Mouse (Mus musculus) limb, embryonic 12.5 days (tissue): ENCODE measurements around the gene Cacna1e. TPM values are rescaled to one million over a fixed set of nuclear protein-coding genes. Genes with fewer than 3 reads are reported as not detected.

Experiments
- ATAC-seq: fragments of 200-750 bp; cut with Nextera tagmentation; 2 replicates; pipeline ENCODE4 v1.8.0; 2017; ENCODE audit warnings: low read depth, moderate TSS enrichment; ENCODE audit not compliant: insufficient number of reproducible peaks, insufficient read depth, low FRiP score, low TSS enrichment
- H3K27ac ChIP-seq: fragments of 300-500 bp; sonication (generic); 2 replicates; pipeline ENCODE4 v1.5.1; 2016; ENCODE audit warnings: mild to moderate bottlenecking, moderate library complexity
- H3K27me3 ChIP-seq: fragments of 300-500 bp; sonication (generic); 2 replicates; pipeline ENCODE4 v1.6.1; 2016; ENCODE audit warnings: mild to moderate bottlenecking, moderate library complexity
- H3K36me3 ChIP-seq: fragments of 300-500 bp; sonication (generic); 2 replicates; pipeline ENCODE4 v1.6.1; 2016; ENCODE audit warnings: mild to moderate bottlenecking, moderate library complexity
- H3K4me1 ChIP-seq: fragments of 300-500 bp; sonication (generic); replicated peaks from 2 replicates; pipeline ENCODE4 v1.6.1; 2016
- H3K4me2 ChIP-seq: fragments of 300-500 bp; sonication (generic); 2 replicates; pipeline ENCODE4 v1.6.1; 2016; ENCODE audit warnings: mild to moderate bottlenecking, moderate library complexity
- H3K4me3 ChIP-seq: fragments of 300-500 bp; sonication (generic); replicated peaks from 2 replicates; pipeline ENCODE4 v1.5.1; 2016; ENCODE audit warnings: mild to moderate bottlenecking
- H3K9ac ChIP-seq: fragments of 300-500 bp; sonication (generic); replicated peaks from 2 replicates; pipeline ENCODE4 v1.6.1; 2016; ENCODE audit warnings: mild to moderate bottlenecking, moderate library complexity
- H3K9me3 ChIP-seq: fragments of 300-500 bp; sonication (generic); 2 replicates; pipeline ENCODE4 v1.6.1; 2016; ENCODE audit warnings: mild to moderate bottlenecking, moderate library complexity
- WGBS: fragments of 180-500 bp; shearing (Covaris S2); methylation state at CpG from one replicate; pipeline ENCODE4 v1.1.7; 2016; 5-methylcytosine and 5-hydroxymethylcytosine counted together
- polyA plus RNA-seq: library from polyadenylated mRNA; unstranded; fragments of >200 nt; fragmentation: Nextera tagmentation; extraction: Ambion mirVana; gene quantifications from 2 replicates; pipeline ENCODE4 v1.2.1, GENCODE M21; 2016

Gene Cacna1e
- polyA plus RNA-seq, 1 experiment from 2014 or later: 1.2 TPM

DNA sequence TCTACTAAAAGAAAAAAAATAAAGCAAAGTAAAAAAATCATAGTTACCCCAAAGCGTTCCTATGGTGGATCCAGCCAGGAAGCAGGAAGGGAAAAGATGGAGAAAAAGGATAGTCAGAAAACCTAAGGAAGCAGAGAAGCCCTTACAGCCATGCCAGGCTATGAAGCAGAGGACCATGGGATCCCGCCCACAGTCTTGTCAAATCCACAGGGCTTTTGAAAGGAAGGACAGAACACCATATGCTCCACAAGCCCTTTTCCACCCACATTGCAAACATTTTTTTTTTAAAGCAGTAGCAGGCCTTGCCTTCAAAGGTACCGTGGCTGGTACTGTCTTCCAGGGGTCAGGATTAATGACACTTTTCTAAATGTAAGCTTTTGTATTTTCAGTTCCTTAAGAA lies 433.5 kb downstream of the Cacna1e start:
- no peak for ATAC-seq
- H3K4me1 ChIP-seq: no peaks in the 10 kb centered on the region
- no peaks in the 10 kb centered on the region for H3K36me3 ChIP-seq
- H3K4me3 ChIP-seq: no peak overlapping the region
- WGBS: 81% methylated on average over 3 of the region's 3 CpGs
- H3K27me3 ChIP-seq: no peaks in the 10 kb centered on the region
- H3K27ac ChIP-seq: no peak overlapping the region
- no peak overlapping the region for H3K4me2 ChIP-seq
- no peaks in the 10 kb centered on the region for H3K9me3 ChIP-seq
- no peak overlapping the region for H3K9ac ChIP-seq

DNA sequence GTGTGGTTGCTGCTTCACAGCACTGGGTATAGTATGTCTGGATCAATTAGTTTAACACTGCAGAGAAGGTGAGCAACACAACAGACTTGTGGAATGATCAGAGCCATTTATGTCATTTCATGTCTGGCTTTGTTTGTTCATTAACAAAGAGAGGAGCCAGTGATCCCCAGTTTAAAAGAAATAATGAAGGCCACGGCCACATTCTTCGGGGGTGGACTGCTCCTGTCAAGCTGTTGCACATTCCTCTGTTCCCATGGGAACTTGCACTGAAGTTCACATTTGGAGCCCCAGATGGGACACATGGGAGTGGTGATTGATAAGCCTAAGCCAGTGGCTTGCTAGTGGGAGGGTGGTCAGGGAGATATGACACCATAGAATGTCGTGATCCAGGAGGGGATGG lies 437.8 kb downstream of the Cacna1e start:
- no peak for ATAC-seq
- H3K27me3 ChIP-seq: no peaks in the 10 kb centered on the region
- WGBS: 58% methylated on average over 3 of the region's 3 CpGs

DNA sequence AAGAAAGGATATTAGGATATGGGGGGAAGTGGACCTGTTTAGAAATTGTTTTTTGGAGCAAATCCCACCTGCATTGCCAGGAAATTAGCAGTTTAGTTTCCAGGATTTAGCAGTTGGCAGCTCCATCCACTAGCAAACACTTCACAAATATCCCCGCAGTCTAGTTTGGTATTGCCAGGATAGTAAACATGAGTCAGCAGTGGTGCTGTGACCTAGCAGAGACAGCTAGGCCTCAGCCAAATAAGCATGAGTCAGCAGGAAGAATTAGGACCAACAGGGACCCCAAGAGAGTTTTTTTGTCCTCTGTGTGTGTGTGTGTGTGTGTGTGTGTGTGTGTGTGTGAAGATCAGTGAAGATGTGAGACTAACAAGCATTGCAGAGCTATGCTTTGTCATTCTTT lies 450.8 kb downstream of the Cacna1e start:
- no peak for ATAC-seq
- Histone ChIP-seq H3K9me3 (no peaks in the 10 kb centered on the region), H3K27ac (no peak overlapping the region), H3K9ac (no peak overlapping the region), H3K4me1 (no peaks in the 10 kb centered on the region), H3K4me3 (no peak overlapping the region), H3K36me3 (no peaks in the 10 kb centered on the region), H3K4me2 (no peak overlapping the region), H3K27me3 (no peaks in the 10 kb centered on the region)
- WGBS: 97% methylated on average over 1 of the region's 1 CpGs

More for the DNA sequence above, 437.8 kb downstream of the Cacna1e start:
- Histone ChIP-seq H3K4me3 (no peak overlapping the region), H3K9me3 (no peaks in the 10 kb centered on the region), H3K36me3 (no peaks in the 10 kb centered on the region), H3K27ac (no peak overlapping the region), H3K4me2 (no peak overlapping the region), H3K4me1 (no peaks in the 10 kb centered on the region), H3K9ac (no peak overlapping the region)

DNA sequence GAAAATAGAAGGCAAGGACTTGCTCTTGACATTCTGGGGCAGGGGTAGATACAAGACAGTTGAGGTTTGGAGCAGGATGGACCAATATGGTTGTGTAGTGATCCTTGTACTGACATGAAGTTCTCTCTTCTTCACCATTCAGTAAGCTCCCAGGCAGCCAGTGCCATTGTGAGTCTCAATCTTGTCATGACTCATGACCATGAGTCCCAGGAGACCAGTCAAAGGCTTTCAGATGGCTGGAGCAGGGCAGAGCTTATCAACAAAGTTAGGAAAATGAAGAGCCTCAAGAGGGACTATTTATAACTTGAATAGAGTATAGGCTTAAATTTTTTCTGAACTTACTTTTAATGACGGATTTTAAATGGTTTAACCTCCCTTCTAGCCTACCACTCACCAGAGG lies 451.2 kb downstream of the Cacna1e start:
- Histone ChIP-seq H3K9me3 (no peaks in the 10 kb centered on the region), H3K27me3 (no peaks in the 10 kb centered on the region), H3K36me3 (no peaks in the 10 kb centered on the region), H3K27ac (no peak overlapping the region), H3K9ac (no peak overlapping the region), H3K4me1 (no peaks in the 10 kb centered on the region), H3K4me3 (no peak overlapping the region), H3K4me2 (no peak overlapping the region)
- no peak for ATAC-seq
- 85% methylated on average over 1 of the region's 1 CpGs for WGBS

DNA sequence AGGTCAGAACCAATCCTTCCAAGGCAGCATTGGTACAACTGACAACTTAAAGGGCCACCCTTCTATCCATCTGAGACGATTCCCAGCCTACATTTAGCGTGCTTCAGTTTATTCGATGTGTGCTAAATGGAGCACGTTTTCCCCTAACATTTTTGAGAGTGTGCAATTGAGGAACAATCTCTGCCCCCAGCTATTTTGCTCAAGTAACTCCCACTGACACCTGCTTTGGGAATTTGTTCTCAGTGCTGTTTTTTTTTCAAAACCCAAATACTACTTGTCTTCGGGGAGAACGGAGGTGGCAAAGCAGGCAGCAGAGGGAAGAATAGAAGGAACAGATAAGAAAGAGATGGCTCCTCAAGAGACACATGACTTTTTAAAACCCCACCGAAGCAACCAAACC lies 456.0 kb downstream of the Cacna1e start:
- Histone ChIP-seq H3K4me2 (no peak overlapping the region), H3K36me3 (no peaks in the 10 kb centered on the region), H3K27me3 (no peaks in the 10 kb centered on the region), H3K4me3 (no peak overlapping the region), H3K9ac (no peak overlapping the region), H3K9me3 (no peaks in the 10 kb centered on the region), H3K27ac (no peak overlapping the region), H3K4me1 (no peaks in the 10 kb centered on the region)
- ATAC-seq: no peak
- WGBS: 78% methylated on average over 7 of the region's 7 CpGs

DNA sequence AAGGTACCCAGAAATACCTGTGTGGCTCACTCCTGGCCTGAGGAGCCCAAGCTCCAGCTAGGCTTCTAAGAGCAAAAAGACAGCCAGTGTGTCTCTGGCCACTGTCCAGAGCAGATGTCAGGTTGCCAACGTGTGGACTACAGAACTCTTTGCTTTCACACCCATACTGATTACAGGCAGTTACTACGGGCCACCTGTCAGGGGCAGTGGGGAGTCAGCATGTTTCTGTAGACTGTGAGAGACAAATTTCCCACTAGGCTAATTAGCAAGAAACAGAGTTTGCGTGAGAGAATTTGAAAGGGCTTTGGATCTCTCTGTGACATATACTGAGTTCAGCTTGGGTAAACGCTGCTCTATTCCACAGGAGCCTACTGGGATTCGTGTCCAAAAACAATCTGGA lies 466.0 kb downstream of the Cacna1e start:
- no peaks in the 10 kb centered on the region; the same call in 1 of the 2 replicates for H3K4me1 ChIP-seq
- H3K27me3 ChIP-seq: no peaks in the 10 kb centered on the region
- no peak overlapping the region for H3K9ac ChIP-seq
- WGBS: 63% methylated on average over 5 of the region's 5 CpGs
- no peak for ATAC-seq
- no peak overlapping the region for H3K4me3 ChIP-seq
- H3K27ac ChIP-seq: no peak overlapping the region
- H3K36me3 ChIP-seq: no peaks in the 10 kb centered on the region
- H3K4me2 ChIP-seq: no peak overlapping the region
- no peaks in the 10 kb centered on the region for H3K9me3 ChIP-seq

DNA sequence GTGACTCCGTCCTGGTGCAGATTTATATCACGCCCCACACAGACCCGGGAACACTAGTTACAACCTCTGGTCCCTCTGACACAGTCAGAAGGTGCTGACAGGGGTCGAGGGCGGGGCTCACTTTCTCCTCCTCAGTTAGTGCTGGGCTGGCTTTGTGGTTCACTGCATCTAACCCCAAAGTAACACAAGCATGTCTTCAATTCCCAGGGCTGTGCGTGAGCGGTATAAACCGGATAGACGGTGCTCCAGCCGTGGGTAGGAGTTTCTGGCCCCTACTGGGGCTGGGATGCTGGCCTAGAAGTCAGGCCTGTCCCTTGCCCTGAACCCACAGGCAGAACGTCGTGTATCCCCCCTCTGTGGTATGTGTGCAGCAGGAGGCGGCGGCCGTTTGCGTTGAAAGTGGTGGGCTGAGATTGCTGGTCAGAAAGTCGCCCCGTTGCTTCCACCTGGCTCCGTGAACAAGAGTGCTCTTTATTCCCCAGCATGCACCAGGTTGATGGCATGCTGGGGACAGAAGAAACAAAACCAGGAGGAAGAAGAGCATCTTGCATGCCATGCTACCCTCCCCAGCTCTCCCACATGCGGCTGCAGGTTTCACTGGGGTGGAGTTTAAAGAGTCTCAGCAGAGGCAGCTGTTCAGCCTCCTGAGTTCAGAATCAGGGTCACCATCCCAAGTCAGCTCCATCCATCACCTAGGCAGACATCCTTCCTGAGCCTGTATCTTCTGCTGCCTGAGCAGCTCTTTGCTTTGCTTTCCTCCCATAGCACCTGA lies 467.7 kb downstream of the Cacna1e start:
- ATAC-seq: no peak
- Histone ChIP-seq H3K4me2 (no peak overlapping the region), H3K4me3 (no peak overlapping the region), H3K9ac (no peak overlapping the region; the same call in 1 of the 2 replicates), H3K36me3 (no peaks in the 10 kb centered on the region), H3K27me3 (no peaks in the 10 kb centered on the region), H3K27ac (no peak overlapping the region), H3K9me3 (no peaks in the 10 kb centered on the region), H3K4me1 (no peaks in the 10 kb centered on the region; the same call in 1 of the 2 replicates)
- 63% methylated on average over 20 of the region's 20 CpGs for WGBS

DNA sequence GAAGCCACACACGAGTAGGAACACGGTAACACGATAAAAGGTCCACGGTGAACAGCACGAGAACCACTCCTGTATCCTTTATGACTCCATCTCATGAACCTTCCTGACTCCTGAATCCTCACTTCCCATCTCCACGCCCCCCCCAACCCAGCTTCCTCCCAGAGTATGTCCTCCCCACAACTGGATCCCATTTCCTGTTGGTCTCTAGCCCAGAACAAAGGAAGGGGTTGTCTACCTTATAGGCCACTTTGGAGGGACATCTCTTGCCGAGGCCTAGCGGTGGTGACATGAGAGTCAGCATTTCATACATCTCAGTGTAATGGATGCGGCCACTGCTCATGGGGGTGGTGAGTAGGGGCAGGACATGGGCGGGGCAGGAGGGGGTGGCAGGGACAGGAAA lies 468.5 kb downstream of the Cacna1e start:
- H3K9me3 ChIP-seq: no peaks in the 10 kb centered on the region
- no peak overlapping the region for H3K4me3 ChIP-seq
- H3K9ac ChIP-seq: no peak overlapping the region
- no peak for ATAC-seq
- no peak overlapping the region for H3K27ac ChIP-seq
- no peaks in the 10 kb centered on the region for H3K27me3 ChIP-seq
- no peak overlapping the region for H3K4me2 ChIP-seq
- WGBS: 86% methylated on average over 10 of the region's 10 CpGs
- H3K4me1 ChIP-seq: no peaks in the 10 kb centered on the region; the same call in 1 of the 2 replicates
- no peaks in the 10 kb centered on the region for H3K36me3 ChIP-seq

DNA sequence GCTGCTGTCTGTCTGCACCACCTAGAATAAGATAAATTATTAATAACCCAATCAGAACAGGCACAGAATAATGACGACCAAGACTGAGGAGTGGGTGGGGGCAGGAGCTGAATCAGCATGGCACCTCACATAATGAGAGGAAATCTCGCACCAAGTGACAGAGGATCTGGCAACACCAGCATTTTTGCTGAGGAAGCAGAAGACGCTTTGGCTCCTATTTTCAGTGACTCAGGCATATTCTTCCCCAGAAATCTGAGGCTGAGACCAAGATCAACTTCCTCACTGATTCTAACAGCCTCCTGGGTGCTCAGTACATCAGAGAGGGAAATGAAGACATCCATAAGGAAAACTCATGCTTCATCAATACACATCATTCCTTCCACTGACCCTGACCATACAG lies 471.2 kb downstream of the Cacna1e start:
- whole genome bisulfite sequencing: 82% methylated on average over 3 of the region's 3 CpGs

DNA sequence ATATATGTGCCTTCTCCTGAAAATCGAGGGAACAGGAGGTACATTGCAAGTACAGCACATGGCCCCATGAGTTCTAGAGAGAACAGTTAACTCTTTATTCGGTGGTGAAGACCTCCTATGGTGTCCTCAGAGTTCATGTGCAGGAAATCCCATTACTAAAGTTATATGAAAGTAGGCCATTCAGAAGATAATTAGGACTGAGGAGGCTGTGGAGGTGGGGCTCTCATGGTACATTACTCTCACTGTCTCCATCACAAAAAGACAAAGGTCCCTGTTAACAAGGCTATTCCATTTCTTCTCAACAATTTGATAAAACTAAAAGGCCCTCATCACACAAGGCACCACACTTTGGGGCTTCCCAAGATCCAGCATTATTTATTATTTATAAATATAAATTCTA lies 475.2 kb downstream of the Cacna1e start:
- no peak for ATAC-seq
- no peak overlapping the region for H3K9ac ChIP-seq
- H3K36me3 ChIP-seq: no peaks in the 10 kb centered on the region
- no peak overlapping the region for H3K4me2 ChIP-seq
- 76% methylated on average over 2 of the region's 2 CpGs for WGBS
- no peaks in the 10 kb centered on the region for H3K27me3 ChIP-seq
- H3K4me1 ChIP-seq: no peaks in the 10 kb centered on the region
- H3K4me3 ChIP-seq: no peak overlapping the region
- no peak overlapping the region for H3K27ac ChIP-seq
- H3K9me3 ChIP-seq: no peaks in the 10 kb centered on the region

More for the DNA sequence above, 471.2 kb downstream of the Cacna1e start:
- no peak for ATAC-seq
- Histone ChIP-seq H3K27ac (no peak overlapping the region), H3K4me1 (no peaks in the 10 kb centered on the region; the same call in 1 of the 2 replicates), H3K27me3 (no peaks in the 10 kb centered on the region), H3K36me3 (no peaks in the 10 kb centered on the region), H3K4me2 (no peak overlapping the region), H3K9ac (no peak overlapping the region), H3K4me3 (no peak overlapping the region), H3K9me3 (no peaks in the 10 kb centered on the region)

DNA sequence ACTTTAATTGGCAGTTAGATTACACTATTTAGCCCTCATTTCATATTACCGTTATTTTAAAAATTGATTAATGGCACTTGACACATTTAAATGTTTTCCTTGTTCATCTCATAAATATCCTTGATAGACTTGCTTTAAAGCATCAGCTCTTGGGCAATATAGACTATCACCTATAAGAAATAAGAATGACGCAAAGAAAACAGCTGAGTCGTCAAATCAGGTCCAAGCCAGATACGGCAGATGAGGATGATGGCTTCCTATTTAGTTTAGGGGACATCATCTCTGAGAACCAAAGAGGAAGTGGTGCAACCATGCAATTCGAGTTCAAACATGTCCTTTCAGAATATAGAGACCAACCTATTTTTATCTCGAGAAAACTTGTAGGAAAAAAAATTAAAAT lies 492.3 kb downstream of the Cacna1e start:
- no peak for ATAC-seq
- 81% methylated on average over 6 of the region's 6 CpGs for WGBS
- H3K4me1 ChIP-seq: no peaks in the 10 kb centered on the region
- no peaks in the 10 kb centered on the region for H3K36me3 ChIP-seq
- H3K4me3 ChIP-seq: no peak overlapping the region
- no peak overlapping the region for H3K27ac ChIP-seq
- no peak overlapping the region for H3K4me2 ChIP-seq
- no peaks in the 10 kb centered on the region for H3K9me3 ChIP-seq
- no peaks in the 10 kb centered on the region for H3K27me3 ChIP-seq
- H3K9ac ChIP-seq: no peak overlapping the region
